Mouse (Mus musculus) embryonic facial prominence, embryonic 11.5 days (tissue): ENCODE results near the gene Vipr2. TPM values are rescaled to one million over a fixed set of nuclear protein-coding genes. Genes with fewer than 3 reads are reported as not detected.

Experiments used
- ATAC-seq: fragments of 200-750 bp; cut with Nextera tagmentation; replicated peaks from 2 replicates; pipeline ENCODE4 v1.8.0; 2017; ENCODE audit warnings: low read depth; ENCODE audit not compliant: insufficient number of reproducible peaks, low FRiP score, low TSS enrichment
- DNase-seq: peaks from one replicate; pipeline ENCODE4 v3.0.0-alpha.2; 2015; ENCODE audit warnings: low spot score
- H3K27ac ChIP-seq: fragments of 300-500 bp; sonication (generic); replicated peaks from 2 replicates; pipeline ENCODE4 v1.5.1; 2014; ENCODE audit warnings: mild to moderate bottlenecking, low read depth, low read length, control low read depth
- H3K27me3 ChIP-seq: fragments of 300-500 bp; sonication (generic); 2 replicates; pipeline ENCODE4 v1.6.1; 2014; ENCODE audit warnings: mild to moderate bottlenecking, low read length, moderate library complexity, mixed read lengths; ENCODE audit not compliant: control insufficient read depth, insufficient read depth
- H3K36me3 ChIP-seq: fragments of 300-500 bp; sonication (generic); replicated peaks from 2 replicates; pipeline ENCODE4 v1.6.1; 2014; ENCODE audit warnings: low read depth, mild to moderate bottlenecking, low read length, moderate library complexity, mixed read lengths; ENCODE audit not compliant: control insufficient read depth, insufficient read depth
- H3K4me1 ChIP-seq: fragments of 300-500 bp; sonication (generic); 2 replicates; pipeline ENCODE4 v1.6.1; 2014; ENCODE audit warnings: low read length, mixed read lengths; ENCODE audit not compliant: control insufficient read depth, insufficient read depth
- H3K4me2 ChIP-seq: fragments of 300-500 bp; sonication (generic); 2 replicates; pipeline ENCODE4 v1.6.1; 2014; ENCODE audit warnings: low read depth, mild to moderate bottlenecking, control low read depth, low read length, moderate library complexity
- H3K4me3 ChIP-seq: fragments of 300-500 bp; sonication (generic); 2 replicates; pipeline ENCODE4 v1.5.1; 2014; ENCODE audit warnings: low read depth, low read length, control low read depth
- H3K9ac ChIP-seq: fragments of 300-500 bp; sonication (generic); replicated peaks from 2 replicates; pipeline ENCODE4 v1.6.1; 2014; ENCODE audit warnings: mild to moderate bottlenecking, control low read depth, low read length
- H3K9me3 ChIP-seq: fragments of 300-500 bp; sonication (generic); replicated peaks from 2 replicates; pipeline ENCODE4 v1.6.1; 2016; ENCODE audit warnings: mild to moderate bottlenecking, low read length, inconsistent platforms, mixed read lengths; ENCODE audit not compliant: control insufficient read depth
- WGBS: fragments of 180-500 bp; shearing (Covaris S2); extraction: QIAGEN DNeasy Blood & Tissue Kit; methylation state at CpG from one replicate; pipeline ENCODE4 v1.1.7; 2014; 5-methylcytosine and 5-hydroxymethylcytosine counted together
- polyA plus RNA-seq: library from polyadenylated mRNA; unstranded; fragments of >200 nt; fragmentation: Nextera tagmentation; extraction: Ambion mirVana; gene quantifications from 2 replicates; pipeline ENCODE4 v1.2.1, GENCODE M21; 2014

Vipr2 gene
- polyA plus RNA-seq, 1 experiment from 2014 or later, result 3.3 TPM

- H3K27ac ChIP-seq, result no peak overlapping the region
- no peaks in the 10 kb centered on the region for H3K36me3 ChIP-seq
- no peaks in the 10 kb centered on the region for H3K9me3 ChIP-seq
- no peaks in the 10 kb centered on the region for H3K4me1 ChIP-seq
- no peaks in the 10 kb centered on the region for H3K27me3 ChIP-seq
- H3K4me2 ChIP-seq, result no peak overlapping the region
- ATAC-seq (peak; percentile 58; the same call in 1 of the 2 replicates), DNase-seq (peak; percentile 24)
- H3K9ac ChIP-seq, result no peak overlapping the region
- 37% methylated on average over 8 of the region's 8 CpGs for WGBS
- no peak overlapping the region for H3K4me3 ChIP-seq
These were observed 69.6 kb downstream of the Vipr2 start for GRCm38 (mm10) chr12:116146996-116147634.

DNA sequence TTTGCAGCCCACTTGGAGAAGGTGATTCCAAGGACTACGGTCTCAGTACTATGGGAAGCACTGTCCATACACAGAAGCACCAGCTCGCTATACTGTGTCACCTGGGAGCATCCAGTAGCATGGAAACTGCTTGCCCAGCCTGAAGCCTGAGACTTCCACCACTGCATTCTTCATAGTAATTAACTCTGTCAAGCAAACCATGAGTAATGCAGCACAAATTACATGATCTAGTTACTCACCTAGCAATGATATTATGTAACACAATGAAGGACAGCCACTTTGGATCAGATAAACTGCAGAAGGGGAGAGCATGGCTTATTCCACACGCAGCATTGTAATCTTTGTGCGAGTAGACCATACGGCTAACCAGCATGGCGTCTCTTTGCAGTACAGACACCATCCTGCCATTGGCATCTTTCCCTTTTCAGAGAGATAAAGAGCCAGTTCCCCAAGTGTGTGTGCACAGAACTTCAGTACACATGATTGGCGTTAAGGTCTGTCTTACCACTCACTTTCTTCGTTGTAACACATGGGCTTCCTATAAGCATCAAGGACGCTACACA, 75.4 kb downstream of the Vipr2 start:
- H3K4me2 ChIP-seq, result no peak overlapping the region
- no peaks in the 10 kb centered on the region for H3K9me3 ChIP-seq
- 88% methylated on average over 9 of the region's 9 CpGs for WGBS
- H3K4me1 ChIP-seq, result no peaks in the 10 kb centered on the region
- ATAC-seq (no peak), DNase-seq (no peak)
- no peaks in the 10 kb centered on the region for H3K36me3 ChIP-seq
- no peaks in the 10 kb centered on the region for H3K27me3 ChIP-seq
- no peak overlapping the region for H3K9ac ChIP-seq
- H3K4me3 ChIP-seq, result no peak overlapping the region
- H3K27ac ChIP-seq, result no peak overlapping the region

DNA sequence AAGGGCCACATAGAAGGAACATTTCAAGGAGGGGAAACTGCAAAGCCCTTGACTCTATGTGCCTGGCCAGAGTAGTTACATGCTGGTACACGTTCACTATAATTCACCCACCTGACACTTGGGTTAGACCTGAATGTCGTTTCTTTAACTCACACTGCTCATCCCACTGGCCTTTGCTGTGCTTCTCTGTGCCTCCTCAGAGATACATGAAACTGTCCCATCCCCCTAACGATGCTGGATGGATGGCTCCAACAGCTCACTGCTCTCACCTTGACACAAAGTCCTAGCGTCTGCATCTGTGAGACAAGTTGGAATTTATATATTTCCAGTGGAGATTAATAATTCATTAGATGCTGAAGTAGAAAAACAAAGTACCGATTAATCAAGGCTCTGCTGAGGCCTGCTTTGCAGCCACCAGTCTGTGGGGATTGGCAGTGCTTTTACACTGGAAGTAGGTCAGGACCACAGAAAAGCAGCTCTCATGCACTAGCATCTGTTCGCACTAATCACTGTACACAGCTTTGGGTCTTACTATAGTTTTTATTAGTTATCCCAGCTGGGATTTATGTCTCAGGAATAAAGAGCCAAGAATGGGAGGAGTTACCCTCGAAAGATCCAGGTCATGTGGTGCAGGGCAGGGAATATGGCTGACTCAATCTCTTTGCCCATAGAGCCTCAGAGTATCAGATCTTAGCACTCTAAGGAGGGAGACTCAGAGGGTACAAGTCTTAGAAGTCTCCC, 79.4 kb downstream of the Vipr2 start:
- no peak overlapping the region for H3K4me3 ChIP-seq

DNA sequence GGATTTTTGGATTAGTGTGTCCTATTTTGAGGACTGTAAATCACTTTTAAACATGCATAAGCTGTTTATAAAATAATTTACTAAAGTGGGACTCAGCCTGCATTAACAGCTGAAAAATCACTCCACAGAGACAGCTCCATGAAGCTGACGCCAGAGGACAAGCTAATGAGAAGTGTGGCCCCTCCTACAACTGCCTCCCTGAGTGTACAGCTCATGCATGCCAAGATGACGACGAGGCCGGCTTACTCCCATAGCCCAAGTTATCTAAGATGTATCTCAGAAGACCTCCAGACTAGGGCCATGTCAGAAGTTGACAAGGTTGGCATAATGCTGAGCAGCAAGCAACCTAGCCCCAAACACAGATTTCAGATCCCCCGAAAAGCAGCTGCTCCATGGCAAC, 81.7 kb downstream of the Vipr2 start:
- H3K27ac ChIP-seq, result no peak overlapping the region
- no peaks in the 10 kb centered on the region for H3K36me3 ChIP-seq
- no peak overlapping the region for H3K4me2 ChIP-seq
- DNase-seq, result no peak
- H3K4me1 ChIP-seq, result no peaks in the 10 kb centered on the region
- 76% methylated on average over 5 of the region's 5 CpGs for WGBS
- H3K9ac ChIP-seq, result no peak overlapping the region
- H3K27me3 ChIP-seq, result no peaks in the 10 kb centered on the region
- H3K4me3 ChIP-seq, result no peak overlapping the region
- no peak for ATAC-seq
- H3K9me3 ChIP-seq, result no peaks in the 10 kb centered on the region

More for the DNA sequence above, 79.4 kb downstream of the Vipr2 start:
- Histone ChIP-seq H3K4me2 (no peak overlapping the region), H3K4me1 (no peaks in the 10 kb centered on the region), H3K36me3 (no peaks in the 10 kb centered on the region), H3K27me3 (no peaks in the 10 kb centered on the region), H3K9me3 (no peaks in the 10 kb centered on the region), H3K9ac (no peak overlapping the region), H3K27ac (no peak overlapping the region)
- DNase-seq (no peak), ATAC-seq (no peak)
- WGBS, result 85% methylated on average over 7 of the region's 7 CpGs

- Histone ChIP-seq H3K4me2 (no peak overlapping the region), H3K9me3 (no peaks in the 10 kb centered on the region), H3K9ac (no peak overlapping the region), H3K27me3 (no peaks in the 10 kb centered on the region), H3K36me3 (no peaks in the 10 kb centered on the region), H3K4me3 (no peak overlapping the region), H3K27ac (no peak overlapping the region), H3K4me1 (no peaks in the 10 kb centered on the region)
- WGBS, result 89% methylated on average over 2 of the region's 2 CpGs
- DNase-seq, result no peak
- no peak for ATAC-seq
These were observed 82.2 kb downstream of the Vipr2 start for GRCm38 (mm10) chr12:116159695-116160094.

DNA sequence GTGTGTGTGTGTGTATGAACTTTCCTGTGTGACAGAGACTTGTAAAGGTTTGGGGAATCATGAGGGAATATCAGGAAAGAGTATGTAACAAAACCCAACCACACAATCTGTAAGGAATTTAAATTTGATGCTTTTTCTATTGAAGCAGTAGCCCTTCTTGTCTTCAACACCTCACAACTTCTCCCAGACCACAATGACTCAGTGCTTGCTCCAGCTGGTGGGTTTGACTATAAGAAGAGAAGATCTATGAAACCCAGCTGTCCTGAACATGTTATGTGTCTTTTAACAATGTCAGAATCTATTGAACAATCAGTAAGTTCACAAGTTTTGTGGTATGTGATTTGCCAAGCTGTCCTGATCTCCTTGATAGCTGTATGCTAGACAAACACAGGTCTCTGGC, 87.8 kb downstream of the Vipr2 start:
- Histone ChIP-seq H3K9ac (no peak overlapping the region), H3K4me1 (no peaks in the 10 kb centered on the region), H3K9me3 (no peaks in the 10 kb centered on the region), H3K4me3 (no peak overlapping the region), H3K27ac (no peak overlapping the region), H3K27me3 (no peaks in the 10 kb centered on the region), H3K4me2 (no peak overlapping the region), H3K36me3 (no peaks in the 10 kb centered on the region)
- DNase-seq (no peak), ATAC-seq (no peak)

DNA sequence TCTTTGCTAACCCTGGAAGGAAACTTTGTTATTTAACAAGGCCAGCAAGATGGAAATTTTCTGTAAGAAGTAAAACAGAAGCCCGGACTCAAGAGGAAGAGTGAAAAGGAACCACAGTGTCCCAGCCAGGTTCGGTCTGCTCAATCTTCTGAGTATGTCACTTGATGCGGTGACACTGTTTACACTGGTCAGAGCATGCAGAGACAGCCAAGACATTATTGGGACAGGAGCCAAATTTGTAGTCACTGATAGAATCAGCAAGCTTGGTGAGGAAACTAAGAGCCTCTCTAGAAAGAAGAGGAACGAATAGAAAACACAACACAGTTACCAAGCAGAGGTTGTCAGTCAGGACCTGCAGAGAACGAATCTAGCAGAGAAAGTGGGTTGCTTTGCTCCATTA, 92.1 kb downstream of the Vipr2 start:
- ATAC-seq, result no peak
- Histone ChIP-seq H3K9ac (no peak overlapping the region), H3K4me1 (no peaks in the 10 kb centered on the region), H3K36me3 (no peaks in the 10 kb centered on the region), H3K27ac (no peak overlapping the region), H3K9me3 (no peaks in the 10 kb centered on the region), H3K4me3 (no peak overlapping the region), H3K4me2 (no peak overlapping the region), H3K27me3 (no peaks in the 10 kb centered on the region)
- no peak for DNase-seq
- 84% methylated on average over 5 of the region's 5 CpGs for WGBS

DNA sequence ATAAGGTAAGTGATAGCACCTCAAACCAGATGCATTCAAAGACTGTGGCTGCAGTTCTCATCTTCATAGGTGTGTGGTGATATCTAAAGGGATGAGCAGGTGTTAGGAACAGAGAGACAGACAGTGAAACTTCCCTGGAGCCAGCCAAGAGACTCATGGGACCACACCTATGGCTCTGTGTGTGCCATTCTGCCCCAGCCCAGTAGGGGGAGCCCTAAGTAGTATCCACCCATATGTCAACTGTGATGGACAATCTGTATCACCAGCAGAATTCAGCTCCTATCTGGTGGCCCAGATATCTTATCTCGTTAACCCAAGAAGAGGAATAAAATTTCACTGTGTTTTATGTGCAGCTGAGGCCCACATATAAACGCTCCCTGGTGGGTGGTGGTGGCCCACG, 99.4 kb downstream of the Vipr2 start:
- no peak overlapping the region for H3K4me2 ChIP-seq
- DNase-seq, result no peak
- no peaks in the 10 kb centered on the region for H3K9me3 ChIP-seq
- H3K36me3 ChIP-seq, result no peaks in the 10 kb centered on the region
- no peak for ATAC-seq
- no peak overlapping the region for H3K9ac ChIP-seq
- no peak overlapping the region for H3K4me3 ChIP-seq
- H3K27ac ChIP-seq, result no peak overlapping the region
- H3K4me1 ChIP-seq, result no peaks in the 10 kb centered on the region
- WGBS, result 92% methylated on average over 3 of the region's 3 CpGs
- H3K27me3 ChIP-seq, result no peaks in the 10 kb centered on the region
